Mouse (Mus musculus) lung, embryonic 14.5 days (tissue): ENCODE measurements around the gene C2cd4a. TPM values are rescaled to one million over a fixed set of nuclear protein-coding genes. Genes with fewer than 3 reads are reported as not detected.

ENCODE experiments used
- ATAC-seq: fragments of 200-750 bp; cut with Nextera tagmentation; 2 replicates; pipeline ENCODE4 v1.8.0; 2017; ENCODE audit warnings: mild to moderate bottlenecking, moderate TSS enrichment, moderate library complexity; ENCODE audit not compliant: insufficient read depth
- DNase-seq: peaks from one replicate; pipeline ENCODE4 v3.0.0-alpha.2; 2015
- H3K27ac ChIP-seq: fragments of 300-500 bp; sonication (generic); 2 replicates; pipeline ENCODE4 v1.5.1; 2014; ENCODE audit warnings: low read depth, mild to moderate bottlenecking, moderate library complexity
- H3K27me3 ChIP-seq: fragments of 300-500 bp; sonication (generic); 2 replicates; pipeline ENCODE4 v1.6.1; 2014; ENCODE audit warnings: low read length, control low read depth; ENCODE audit not compliant: insufficient read depth
- H3K36me3 ChIP-seq: fragments of 300-500 bp; sonication (generic); 2 replicates; pipeline ENCODE4 v1.6.1; 2014; ENCODE audit warnings: control low read depth; ENCODE audit not compliant: insufficient read depth
- H3K4me1 ChIP-seq: fragments of 300-500 bp; sonication (generic); 2 replicates; pipeline ENCODE4 v1.6.1; 2014; ENCODE audit warnings: antibody characterized with exemption, control low read depth; ENCODE audit not compliant: insufficient read depth
- H3K4me2 ChIP-seq: fragments of 300-500 bp; sonication (generic); 2 replicates; pipeline ENCODE4 v1.6.1; 2014; ENCODE audit warnings: mild to moderate bottlenecking
- H3K4me3 ChIP-seq: fragments of 300-500 bp; sonication (generic); 2 replicates; pipeline ENCODE4 v1.5.1; 2014; ENCODE audit warnings: low read depth, low read length
- H3K9ac ChIP-seq: fragments of 300-500 bp; sonication (generic); 2 replicates; pipeline ENCODE4 v1.6.1; 2014
- H3K9me3 ChIP-seq: fragments of 300-500 bp; sonication (generic); 2 replicates; pipeline ENCODE4 v1.6.1; 2016; ENCODE audit warnings: low read depth, low read length, control low read depth
- CTCF ChIP-seq: IDR thresholded peaks from 2 replicates; pipeline ENCODE4 v1.5.1; 2016; ENCODE audit warnings: antibody characterized with exemption, low read depth
- WGBS: fragments of 180-500 bp; shearing (Covaris S2); extraction: QIAGEN DNeasy Blood & Tissue Kit; methylation state at CpG from one replicate; pipeline ENCODE4 v1.1.7; 2014; 5-methylcytosine and 5-hydroxymethylcytosine counted together
- polyA plus RNA-seq: library from polyadenylated mRNA; unstranded; fragments of >200 nt; fragmentation: Nextera tagmentation; extraction: Ambion mirVana; gene quantifications from 2 replicates; pipeline ENCODE4 v1.2.1, GENCODE M21; 2014

C2cd4a gene
- 1.3 and 1.9 TPM in 2 replicates for polyA plus RNA-seq

- peak; percentile 77 for DNase-seq
- Histone ChIP-seq H3K27ac (peak within 1 kb of the TSS; percentile 67), H3K4me3 (peak within 1 kb of the TSS; percentile 57), H3K4me1 (peaks cover 11% of the 10 kb centered on the region), H3K9ac (peak within 1 kb of the TSS; percentile 57), H3K9me3 (no peaks in the 10 kb centered on the region), H3K27me3 (peaks cover 38% of the 10 kb centered on the region), H3K36me3 (no peaks in the 10 kb centered on the region), H3K4me2 (peak within 1 kb of the TSS; percentile 94)
- no peak for TF ChIP-seq CTCF
- no peak for ATAC-seq
- WGBS = 2% methylated on average over 20 of the region's 20 CpGs
Measured at GRCm38 (mm10) chr9:67832046-67832605, at the start of gene C2cd4a. Gene C2cd4a, minus strand, starts transcription at chr9:67832330.

GRCm38 (mm10) chr9:67878197-67878769 is 46.2 kb upstream of the C2cd4a start:
- Histone ChIP-seq H3K9ac (no peak overlapping the region), H3K4me3 (no peak overlapping the region), H3K36me3 (peaks cover 12% of the 10 kb centered on the region; the same call in 1 of the 2 replicates), H3K4me1 (no peaks in the 10 kb centered on the region), H3K4me2 (no peak overlapping the region), H3K27me3 (no peaks in the 10 kb centered on the region), H3K27ac (no peak overlapping the region), H3K9me3 (no peaks in the 10 kb centered on the region)
- no peak for TF ChIP-seq CTCF
- WGBS = 90% methylated on average over 11 of the region's 11 CpGs
- ATAC-seq (no peak), DNase-seq (no peak)

- Histone ChIP-seq H3K36me3 (peaks cover 12% of the 10 kb centered on the region; the same call in 1 of the 2 replicates), H3K27me3 (no peaks in the 10 kb centered on the region), H3K4me2 (no peak overlapping the region), H3K4me1 (no peaks in the 10 kb centered on the region), H3K4me3 (no peak overlapping the region), H3K9ac (no peak overlapping the region), H3K27ac (no peak overlapping the region), H3K9me3 (no peaks in the 10 kb centered on the region)
- ATAC-seq = no peak
- TF ChIP-seq CTCF = no peak
- WGBS = 64% methylated on average over 14 of the region's 14 CpGs
- no peak for DNase-seq
Measured at GRCm38 (mm10) chr9:67877081-67877718, 45.1 kb upstream of the C2cd4a start.

- peak; percentile 77 for TF ChIP-seq CTCF
- Histone ChIP-seq H3K27me3 (no peaks in the 10 kb centered on the region), H3K27ac (no peak overlapping the region), H3K36me3 (peaks cover 3% of the 10 kb centered on the region; the same call in 1 of the 2 replicates), H3K4me3 (no peak overlapping the region), H3K4me2 (no peak overlapping the region), H3K9me3 (no peaks in the 10 kb centered on the region), H3K4me1 (no peaks in the 10 kb centered on the region), H3K9ac (no peak overlapping the region)
- no peak for ATAC-seq
- peak; percentile 70 for DNase-seq
- WGBS = 52% methylated on average over 2 of the region's 2 CpGs
Measured at GRCm38 (mm10) chr9:67875337-67875736, 43.2 kb upstream of the C2cd4a start.

GRCm38 (mm10) chr9:67874522-67875222 is 42.5 kb upstream of the C2cd4a start:
- H3K27ac ChIP-seq = no peak overlapping the region
- no peak for TF ChIP-seq CTCF
- WGBS = 66% methylated on average over 7 of the region's 7 CpGs
- H3K9me3 ChIP-seq = no peaks in the 10 kb centered on the region
- H3K4me1 ChIP-seq = no peaks in the 10 kb centered on the region
- DNase-seq (no peak), ATAC-seq (no peak)
- H3K4me3 ChIP-seq = no peak overlapping the region
- H3K9ac ChIP-seq = no peak overlapping the region
- peaks cover 3% of the 10 kb centered on the region; the same call in 1 of the 2 replicates for H3K36me3 ChIP-seq
- no peak overlapping the region for H3K4me2 ChIP-seq
- no peaks in the 10 kb centered on the region for H3K27me3 ChIP-seq

- no peak for TF ChIP-seq CTCF
- no peak overlapping the region for H3K4me2 ChIP-seq
- ATAC-seq (no peak), DNase-seq (no peak)
- no peak overlapping the region for H3K27ac ChIP-seq
- WGBS = 76% methylated on average over 16 of the region's 16 CpGs
- H3K9me3 ChIP-seq = no peaks in the 10 kb centered on the region
- H3K9ac ChIP-seq = no peak overlapping the region
- no peaks in the 10 kb centered on the region for H3K36me3 ChIP-seq
- no peaks in the 10 kb centered on the region for H3K27me3 ChIP-seq
- no peak overlapping the region for H3K4me3 ChIP-seq
- no peaks in the 10 kb centered on the region for H3K4me1 ChIP-seq
Measured at GRCm38 (mm10) chr9:67869691-67870450, 37.7 kb upstream of the C2cd4a start.
